Mouse (Mus musculus) liver, embryonic 11.5 days (tissue): ENCODE data around the gene Hs6st3. TPM values are rescaled to one million over a fixed set of nuclear protein-coding genes. Genes with fewer than 3 reads are reported as not detected.

ENCODE experiments used
- ATAC-seq: fragments of 200-750 bp; cut with Nextera tagmentation; replicated peaks from 2 replicates; pipeline ENCODE4 v1.8.0; 2017; ENCODE audit warnings: moderate number of reproducible peaks, mild to moderate bottlenecking, moderate TSS enrichment, moderate library complexity; ENCODE audit not compliant: low FRiP score
- DNase-seq: peaks from one replicate; pipeline ENCODE4 v3.0.0-alpha.2; 2017; ENCODE audit warnings: low spot score
- H3K27ac ChIP-seq: fragments of 300-500 bp; sonication (generic); 2 replicates; pipeline ENCODE4 v1.5.1; 2014; ENCODE audit warnings: mild to moderate bottlenecking, low read depth, low read length, control low read depth
- H3K27me3 ChIP-seq: fragments of 300-500 bp; sonication (generic); replicated peaks from 2 replicates; pipeline ENCODE4 v1.6.1; 2014; ENCODE audit warnings: low read length, mixed read lengths; ENCODE audit not compliant: control insufficient read depth, insufficient read depth
- H3K36me3 ChIP-seq: fragments of 300-500 bp; sonication (generic); 2 replicates; pipeline ENCODE4 v1.6.1; 2014; ENCODE audit warnings: mild to moderate bottlenecking, low read length, moderate library complexity, mixed read lengths; ENCODE audit not compliant: control insufficient read depth, insufficient read depth
- H3K4me1 ChIP-seq: fragments of 300-500 bp; sonication (generic); replicated peaks from 2 replicates; pipeline ENCODE4 v1.6.1; 2014; ENCODE audit warnings: low read length, mixed read lengths; ENCODE audit not compliant: control insufficient read depth, insufficient read depth
- H3K4me2 ChIP-seq: fragments of 300-500 bp; sonication (generic); 2 replicates; pipeline ENCODE4 v1.6.1; 2014; ENCODE audit warnings: mild to moderate bottlenecking, control low read depth, moderate library complexity
- H3K4me3 ChIP-seq: fragments of 300-500 bp; sonication (generic); 2 replicates; pipeline ENCODE4 v1.5.1; 2014; ENCODE audit warnings: low read depth, low read length, control low read depth
- H3K9ac ChIP-seq: fragments of 300-500 bp; sonication (generic); 2 replicates; pipeline ENCODE4 v1.6.1; 2014; ENCODE audit warnings: low read depth, low read length, control low read depth
- H3K9me3 ChIP-seq: fragments of 300-500 bp; sonication (generic); 2 replicates; pipeline ENCODE4 v1.6.1; 2016; ENCODE audit warnings: low read length, inconsistent platforms, mixed read lengths; ENCODE audit not compliant: control insufficient read depth
- WGBS: fragments of 180-500 bp; shearing (Covaris S2); extraction: QIAGEN DNeasy Blood & Tissue Kit; methylation state at CpG from one replicate; pipeline ENCODE4 v1.1.7; 2014; 5-methylcytosine and 5-hydroxymethylcytosine counted together
- polyA plus RNA-seq: library from polyadenylated mRNA; unstranded; fragments of >200 nt; fragmentation: Nextera tagmentation; extraction: Ambion mirVana; gene quantifications from 2 replicates; pipeline ENCODE4 v1.2.1, GENCODE M21; 2014

Gene Hs6st3
- polyA plus RNA-seq, 1 experiment from 2014 or later = not detected

- H3K4me2 ChIP-seq = no peak overlapping the region; the same call in 1 of the 2 replicates
- H3K9ac ChIP-seq = no peak overlapping the region
- no peaks in the 10 kb centered on the region for H3K9me3 ChIP-seq
- H3K4me1 ChIP-seq = no peaks in the 10 kb centered on the region
- 47% methylated on average over 19 of the region's 19 CpGs for WGBS
- H3K27me3 ChIP-seq = no peaks in the 10 kb centered on the region
- no peak overlapping the region for H3K27ac ChIP-seq
- ATAC-seq = no peak
- no peaks in the 10 kb centered on the region for H3K36me3 ChIP-seq
- no peak for DNase-seq
- no peak overlapping the region for H3K4me3 ChIP-seq
These were observed 693.2 kb downstream of the Hs6st3 start for GRCm38 (mm10) chr14:119831165-119832011.

- H3K9ac ChIP-seq = no peak overlapping the region
- 75% methylated on average over 7 of the region's 7 CpGs for WGBS
- ATAC-seq = no peak
- H3K9me3 ChIP-seq = no peaks in the 10 kb centered on the region
- H3K27ac ChIP-seq = no peak overlapping the region
- H3K4me2 ChIP-seq = no peak overlapping the region; the same call in 1 of the 2 replicates
- no peak for DNase-seq
- no peaks in the 10 kb centered on the region for H3K27me3 ChIP-seq
- no peaks in the 10 kb centered on the region for H3K36me3 ChIP-seq
- H3K4me1 ChIP-seq = no peaks in the 10 kb centered on the region
- H3K4me3 ChIP-seq = no peak overlapping the region
These were observed 693.8 kb downstream of the Hs6st3 start for GRCm38 (mm10) chr14:119832012-119832325.

GRCm38 (mm10) chr14:119832940-119833339, 694.8 kb downstream of the Hs6st3 start:
- ATAC-seq (no peak), DNase-seq (no peak)
- Histone ChIP-seq H3K9me3 (no peaks in the 10 kb centered on the region), H3K4me2 (no peak overlapping the region), H3K4me1 (no peaks in the 10 kb centered on the region), H3K27ac (no peak overlapping the region), H3K9ac (no peak overlapping the region), H3K27me3 (no peaks in the 10 kb centered on the region), H3K4me3 (no peak overlapping the region), H3K36me3 (no peaks in the 10 kb centered on the region)
- 54% methylated on average over 9 of the region's 9 CpGs for WGBS

GRCm38 (mm10) chr14:119834008-119834700, 696.0 kb downstream of the Hs6st3 start:
- Histone ChIP-seq H3K4me1 (no peaks in the 10 kb centered on the region), H3K27ac (no peak overlapping the region), H3K9me3 (no peaks in the 10 kb centered on the region), H3K36me3 (no peaks in the 10 kb centered on the region), H3K27me3 (no peaks in the 10 kb centered on the region), H3K4me2 (no peak overlapping the region), H3K9ac (no peak overlapping the region), H3K4me3 (no peak overlapping the region)
- 67% methylated on average over 8 of the region's 8 CpGs for WGBS
- DNase-seq (no peak), ATAC-seq (no peak)

DNA sequence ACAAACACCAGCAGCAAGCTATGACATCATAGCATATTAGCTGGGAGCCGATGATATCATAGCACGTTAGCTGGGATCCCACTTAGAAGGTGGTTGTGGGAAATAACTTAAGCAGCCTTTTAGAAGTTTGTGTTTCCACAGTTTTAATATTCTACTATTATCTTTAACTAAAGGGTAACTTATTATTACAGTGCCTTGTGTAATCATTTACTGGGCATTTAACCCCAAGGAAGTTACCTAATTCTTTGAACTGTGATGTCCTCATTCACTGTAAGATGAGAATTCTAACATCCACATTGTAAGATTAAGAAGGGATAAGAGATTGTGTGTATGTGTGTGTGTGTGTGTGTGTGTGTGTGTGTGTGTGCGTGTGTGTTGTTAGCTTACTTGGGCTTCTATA, 697.9 kb downstream of the Hs6st3 start:
- no peak overlapping the region for H3K9ac ChIP-seq
- no peaks in the 10 kb centered on the region for H3K36me3 ChIP-seq
- H3K4me2 ChIP-seq = no peak overlapping the region
- 83% methylated on average over 3 of the region's 3 CpGs for WGBS
- H3K4me3 ChIP-seq = no peak overlapping the region
- H3K4me1 ChIP-seq = no peaks in the 10 kb centered on the region
- DNase-seq (no peak), ATAC-seq (no peak)
- H3K27me3 ChIP-seq = no peaks in the 10 kb centered on the region
- H3K9me3 ChIP-seq = no peaks in the 10 kb centered on the region
- H3K27ac ChIP-seq = no peak overlapping the region

DNA sequence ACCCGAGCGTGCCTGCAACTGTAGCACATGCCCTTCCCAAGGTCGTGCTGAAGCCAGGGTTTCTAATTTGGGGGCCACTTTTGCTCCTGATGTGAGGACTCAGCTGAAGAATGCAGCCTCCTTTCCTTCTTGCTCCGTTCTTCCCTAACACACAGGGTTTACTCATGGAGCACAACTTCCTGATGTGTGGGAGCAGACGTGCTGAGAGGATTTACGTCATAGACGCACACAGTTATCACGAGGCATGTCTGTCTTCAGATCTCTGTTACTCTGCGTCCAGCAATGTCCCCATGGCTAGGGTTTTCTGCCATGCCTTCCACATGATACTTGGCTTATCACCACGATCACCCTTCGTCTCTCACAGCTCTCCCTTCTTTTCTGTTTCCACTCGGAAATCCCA, 709.4 kb downstream of the Hs6st3 start:
- no peak overlapping the region for H3K9ac ChIP-seq
- no peak overlapping the region for H3K4me2 ChIP-seq
- H3K9me3 ChIP-seq = no peaks in the 10 kb centered on the region
- DNase-seq (no peak), ATAC-seq (no peak)
- no peak overlapping the region for H3K27ac ChIP-seq
- no peak overlapping the region for H3K4me3 ChIP-seq
- H3K4me1 ChIP-seq = no peaks in the 10 kb centered on the region
- WGBS = 59% methylated on average over 12 of the region's 12 CpGs
- H3K27me3 ChIP-seq = no peaks in the 10 kb centered on the region
- H3K36me3 ChIP-seq = no peaks in the 10 kb centered on the region

DNA sequence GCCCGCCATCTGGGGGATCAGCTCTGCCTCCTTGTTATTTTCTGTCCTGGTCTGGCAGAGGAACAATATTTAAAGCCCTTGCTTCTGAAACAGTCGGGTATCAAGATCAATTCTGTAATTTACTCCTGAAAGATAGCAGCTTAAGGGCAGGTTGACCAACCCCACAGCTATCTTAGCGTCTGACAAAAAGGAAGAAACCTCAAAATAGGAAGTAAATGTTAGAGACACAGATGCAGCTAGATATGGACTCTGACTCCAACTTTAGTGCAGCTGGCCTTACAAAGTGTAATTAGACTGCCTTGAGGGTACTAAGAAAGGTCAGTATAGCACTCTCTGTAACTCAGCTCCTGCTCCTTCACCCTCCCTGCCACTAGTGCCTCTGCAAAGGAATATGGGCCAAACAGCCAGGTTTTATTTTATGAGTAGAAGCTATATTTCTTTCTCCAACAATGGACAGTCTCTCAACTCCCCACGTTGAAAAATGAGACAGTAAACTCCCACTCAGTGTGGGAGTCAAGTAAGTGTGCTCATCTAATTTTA, 710.7 kb downstream of the Hs6st3 start:
- WGBS = 48% methylated on average over 4 of the region's 4 CpGs
- no peak for ATAC-seq
- no peak overlapping the region for H3K4me3 ChIP-seq
- H3K9ac ChIP-seq = no peak overlapping the region
- DNase-seq = no peak
- H3K4me2 ChIP-seq = no peak overlapping the region
- no peaks in the 10 kb centered on the region for H3K9me3 ChIP-seq
- no peaks in the 10 kb centered on the region for H3K27me3 ChIP-seq
- H3K36me3 ChIP-seq = no peaks in the 10 kb centered on the region
- H3K4me1 ChIP-seq = no peaks in the 10 kb centered on the region
- H3K27ac ChIP-seq = no peak overlapping the region

- no peak overlapping the region for H3K4me3 ChIP-seq
- no peak overlapping the region for H3K27ac ChIP-seq
- 40% methylated on average over 7 of the region's 7 CpGs for WGBS
- no peak overlapping the region for H3K9ac ChIP-seq
- DNase-seq = no peak
- no peaks in the 10 kb centered on the region for H3K27me3 ChIP-seq
- H3K9me3 ChIP-seq = no peaks in the 10 kb centered on the region
- H3K4me1 ChIP-seq = no peaks in the 10 kb centered on the region
- no peaks in the 10 kb centered on the region for H3K36me3 ChIP-seq
- no peak for ATAC-seq
- no peak overlapping the region for H3K4me2 ChIP-seq
These were observed 711.2 kb downstream of the Hs6st3 start for GRCm38 (mm10) chr14:119849338-119849737.
